18 mouse cellular contexts compared by ENCODE assay signal in the genomic region with DNA sequence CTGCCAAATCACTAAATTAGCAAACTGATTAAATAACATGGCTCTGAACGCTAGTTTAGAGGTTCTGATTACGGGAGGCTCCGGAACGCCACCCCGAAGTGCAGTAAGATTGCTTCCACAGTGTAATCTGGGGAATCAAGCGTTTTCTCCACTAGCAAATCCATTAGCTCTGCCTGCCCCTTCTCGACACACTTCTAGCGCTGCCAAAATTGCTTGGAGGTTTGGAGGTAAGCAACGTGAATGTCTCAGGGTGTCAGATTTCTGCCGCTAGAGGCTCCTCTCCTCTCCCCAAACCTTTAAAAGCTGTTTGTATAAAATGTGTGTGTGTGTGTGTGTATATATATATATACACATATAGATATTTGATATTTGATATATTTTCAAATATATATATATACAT. TPM values are rescaled to one million over a fixed set of nuclear protein-coding genes. Genes with fewer than 3 reads are reported as not detected.
DNase-seq lines count a peak whose midpoint lies in the region; ATAC-seq and TF ChIP-seq lines count a peak whose summit lies in the region.
"Had no signal": no experiment of that assay in that cellular context is flagged by ENCODE, and none has a peak within 500 bp of the region (broad histone marks: within the 10 kb centered on the region; RNA-seq: fewer than 3 reads in every experiment).

No protein-coding gene starts in this region.

- peak; percentile 36 for DNase-seq in gastrocnemius, adult 2 months
- DNase-seq in gastrocnemius, postnatal 10 days = no peak
- no peak for DNase-seq in midbrain, embryonic 10.5 days (ENCODE audit: low spot score)
- no peak for DNase-seq in layer of hippocampus, postnatal 25 days (ENCODE audit: extremely low spot score in 1 of 2, low spot score in 1 of 2)
- DNase-seq in urinary bladder, postnatal 10 days (ENCODE audit: low spot score) = no peak
- DNase-seq: adrenal gland, adult 8-10 months; cerebellum, adult 9-11 months; kidney, postnatal 10 days; thymus, postnatal 4 days had no signal

- H3K9ac ChIP-seq in midbrain, embryonic 13.5 days (replicated peaks) = no peak overlapping the region
- no peak overlapping the region for H3K9ac ChIP-seq in hindbrain, embryonic 15.5 days
- no peak overlapping the region for H3K9ac ChIP-seq in neural tube, embryonic 15.5 days (replicated peaks)
- H3K9ac ChIP-seq: heart, embryonic 15.5 days; limb, embryonic 12.5 days had no signal

- no peaks in the 10 kb centered on the region for H3K36me3 ChIP-seq in midbrain, embryonic 13.5 days
- H3K36me3 ChIP-seq in midbrain, embryonic 10.5 days = no peaks in the 10 kb centered on the region
- H3K36me3 ChIP-seq in hindbrain, embryonic 15.5 days = no peaks in the 10 kb centered on the region
- no peaks in the 10 kb centered on the region for H3K36me3 ChIP-seq in neural tube, embryonic 15.5 days
- H3K36me3 ChIP-seq: heart, embryonic 15.5 days; limb, embryonic 12.5 days had no signal

- H3K4me2 ChIP-seq in midbrain, embryonic 13.5 days (replicated peaks) = no peak overlapping the region
- no peak overlapping the region for H3K4me2 ChIP-seq in hindbrain, embryonic 15.5 days
- H3K4me2 ChIP-seq in neural tube, embryonic 15.5 days = 0 out of 2 replicates have a peak overlapping the region, but pooled peaks have one; percentile 1
- H3K4me2 ChIP-seq: heart, embryonic 15.5 days; limb, embryonic 12.5 days had no signal

- peak; percentile 43 for TF ChIP-seq CTCF in gastrocnemius, adult 2 months (IDR thresholded peaks at IDR 0.05)

- intact Hi-C loops in gastrocnemius, adult 2 months (cut with DNase I) = no loop called here

- H3K9me3 ChIP-seq in midbrain, embryonic 13.5 days = no peaks in the 10 kb centered on the region
- no peaks in the 10 kb centered on the region for H3K9me3 ChIP-seq in midbrain, embryonic 10.5 days (replicated peaks)
- H3K9me3 ChIP-seq in hindbrain, embryonic 15.5 days = no peaks in the 10 kb centered on the region
- no peaks in the 10 kb centered on the region for H3K9me3 ChIP-seq in neural tube, embryonic 15.5 days (replicated peaks)
- H3K9me3 ChIP-seq: heart, embryonic 15.5 days; limb, embryonic 12.5 days had no signal

- H3K27ac ChIP-seq in gastrocnemius, adult 2 months = 0 out of 2 replicates have a peak overlapping the region, but pooled peaks have one; percentile 43
- H3K27ac ChIP-seq in midbrain, embryonic 13.5 days = 0 out of 2 replicates have a peak overlapping the region, but pooled peaks have one; percentile 66
- H3K27ac ChIP-seq in midbrain, embryonic 10.5 days (replicated peaks) = no peak overlapping the region
- peak overlapping the region; percentile 27; the same call in 1 of the 2 replicates for H3K27ac ChIP-seq in hindbrain, embryonic 15.5 days (replicated peaks)
- peak overlapping the region; percentile 28; the same call in 1 of the 2 replicates for H3K27ac ChIP-seq in neural tube, embryonic 15.5 days (replicated peaks)
- H3K27ac ChIP-seq: heart, embryonic 15.5 days; limb, embryonic 12.5 days had no signal

- WGBS in midbrain, embryonic 13.5 days = 51% methylated on average over 10 of the region's 10 CpGs
- WGBS in midbrain, embryonic 10.5 days = 71% methylated on average over 10 of the region's 10 CpGs
- WGBS in hindbrain, embryonic 15.5 days = 25% methylated on average over 10 of the region's 10 CpGs
- whole genome bisulfite sequencing in neural tube, embryonic 15.5 days = 26% methylated on average over 10 of the region's 10 CpGs

- no peaks in the 10 kb centered on the region for H3K27me3 ChIP-seq in midbrain, embryonic 13.5 days
- H3K27me3 ChIP-seq in midbrain, embryonic 10.5 days (ENCODE audit: low read depth, poor library complexity, severe bottlenecking) = peaks cover 4% of the 10 kb centered on the region
- H3K27me3 ChIP-seq in hindbrain, embryonic 15.5 days = no peaks in the 10 kb centered on the region
- H3K27me3 ChIP-seq in neural tube, embryonic 15.5 days (replicated peaks) = no peaks in the 10 kb centered on the region; the same call in 1 of the 2 replicates
- H3K27me3 ChIP-seq: heart, embryonic 15.5 days; limb, embryonic 12.5 days had no signal

- ATAC-seq in midbrain, embryonic 13.5 days = no peak
- no peak for ATAC-seq in hindbrain, embryonic 15.5 days (ENCODE audit: low FRiP score, low read depth)
- ATAC-seq in neural tube, embryonic 15.5 days (ENCODE audit: low FRiP score) = no peak

- peak overlapping the region; percentile 52 for H3K4me3 ChIP-seq in gastrocnemius, adult 2 months
- H3K4me3 ChIP-seq in midbrain, embryonic 13.5 days (replicated peaks) = no peak overlapping the region
- H3K4me3 ChIP-seq in midbrain, embryonic 10.5 days = no peak overlapping the region
- H3K4me3 ChIP-seq in hindbrain, embryonic 15.5 days = no peak overlapping the region
- H3K4me3 ChIP-seq in neural tube, embryonic 15.5 days (replicated peaks) = no peak overlapping the region
- H3K4me3 ChIP-seq: heart, embryonic 15.5 days; limb, embryonic 12.5 days had no signal

- peaks cover 49% of the 10 kb centered on the region for H3K4me1 ChIP-seq in midbrain, embryonic 13.5 days (replicated peaks)
- peaks cover 47% of the 10 kb centered on the region for H3K4me1 ChIP-seq in midbrain, embryonic 10.5 days
- H3K4me1 ChIP-seq in hindbrain, embryonic 15.5 days (replicated peaks) = peaks cover 41% of the 10 kb centered on the region
- peaks cover 49% of the 10 kb centered on the region for H3K4me1 ChIP-seq in neural tube, embryonic 15.5 days

RNA-seq across cellular contexts. Expression of a gene that starts 7.1 kb away (rescaled TPM):
- 10 to 100 TPM; 48.4 to 63.3 TPM for total RNA-seq in gastrocnemius, adult 2 months (2021)
- 10 to 100 TPM; 80.9 to 83.6 TPM for total RNA-seq in gastrocnemius, postnatal 10 days (2021)
- 4.7 and 6.2 TPM in 2 replicates for polyA plus RNA-seq in midbrain, embryonic 13.5 days (2015; fragmentation: Nextera tagmentation; extraction: Ambion mirVana)
- 7.4 and 8.4 TPM in 2 replicates for polyA plus RNA-seq in midbrain, embryonic 10.5 days (2016; fragmentation: Nextera tagmentation; extraction: Ambion mirVana)
- polyA plus RNA-seq in hindbrain, embryonic 15.5 days (2015; fragmentation: Nextera tagmentation; extraction: Ambion mirVana) = 3.7 and 5.5 TPM in 2 replicates
- polyA plus RNA-seq in neural tube, embryonic 15.5 days (2015; fragmentation: Nextera tagmentation; extraction: Ambion mirVana) = 4.8 and 7.2 TPM in 2 replicates
- 10 to 100 TPM; 43.5 to 44.3 TPM for total RNA-seq in layer of hippocampus, postnatal 25 days (2021)

RNA-seq across cellular contexts. Expression of a gene that starts 32.7 kb away (rescaled TPM):
- total RNA-seq in gastrocnemius, adult 2 months (2021) = 100 to 1,000 TPM; 154 to 224 TPM
- 100 to 1,000 TPM; 159 to 191 TPM for total RNA-seq in gastrocnemius, postnatal 10 days (2021)
- polyA plus RNA-seq in midbrain, embryonic 13.5 days (2015; fragmentation: Nextera tagmentation; extraction: Ambion mirVana) = 83.1 and 85.9 TPM in 2 replicates
- 108 and 110 TPM in 2 replicates for polyA plus RNA-seq in midbrain, embryonic 10.5 days (2016; fragmentation: Nextera tagmentation; extraction: Ambion mirVana)
- 85.9 and 88.6 TPM in 2 replicates for polyA plus RNA-seq in hindbrain, embryonic 15.5 days (2015; fragmentation: Nextera tagmentation; extraction: Ambion mirVana)
- polyA plus RNA-seq in neural tube, embryonic 15.5 days (2015; fragmentation: Nextera tagmentation; extraction: Ambion mirVana) = 89.4 and 91.9 TPM in 2 replicates
- total RNA-seq in layer of hippocampus, postnatal 25 days (2021) = 10 to 100 TPM; 90.3 to 92.3 TPM

RNA-seq across cellular contexts. Expression of a gene that starts 57.1 kb away (rescaled TPM):
- 10 to 100 TPM in 1 of 2 experiments, 1 to 10 TPM in 1; 1.8 to 18.9 TPM for total RNA-seq in gastrocnemius, adult 2 months (2021)
- total RNA-seq in gastrocnemius, postnatal 10 days (2021) = 1 to 10 TPM; 3.7 to 4.5 TPM
- 4.1 and 4.5 TPM in 2 replicates for polyA plus RNA-seq in midbrain, embryonic 13.5 days (2015; fragmentation: Nextera tagmentation; extraction: Ambion mirVana)
- polyA plus RNA-seq in midbrain, embryonic 10.5 days (2016; fragmentation: Nextera tagmentation; extraction: Ambion mirVana) = 2.2 and 3.1 TPM in 2 replicates
- polyA plus RNA-seq in hindbrain, embryonic 15.5 days (2015; fragmentation: Nextera tagmentation; extraction: Ambion mirVana) = 5.0 and 6.6 TPM in 2 replicates
- 5.9 and 6.6 TPM in 2 replicates for polyA plus RNA-seq in neural tube, embryonic 15.5 days (2015; fragmentation: Nextera tagmentation; extraction: Ambion mirVana)
- 1 to 10 TPM; 7.9 to 9.7 TPM for total RNA-seq in layer of hippocampus, postnatal 25 days (2021)
- total RNA-seq: megakaryocyte-erythroid progenitor cell, adult 5-6 weeks; neutrophil, adult 5-6 weeks had no signal
- polyA plus RNA-seq: C2C12; lung, embryonic 16.5 days had no signal
